Comparison of ENCODE assay signal across 22 mouse cellular contexts in genomic region chr5:35428421-35428820, GRCm38 (mm10). TPM values are rescaled to one million over a fixed set of nuclear protein-coding genes. Genes with fewer than 3 reads are reported as not detected.
"Had no signal": no experiment of that assay in that cellular context is flagged by ENCODE, and none has a peak within 500 bp of the region (broad histone marks: within the 10 kb centered on the region; RNA-seq: fewer than 3 reads in every experiment).

No protein-coding gene starts in this region.

- H3K9me3 ChIP-seq: neural tube, embryonic 13.5 days; neural tube, embryonic 15.5 days; stomach, embryonic 15.5 days had no signal

- H3K4me1 ChIP-seq: neural tube, embryonic 15.5 days; stomach, embryonic 15.5 days had no signal

- H3K27ac ChIP-seq: neural tube, embryonic 13.5 days; neural tube, embryonic 15.5 days; stomach, embryonic 15.5 days; stomach, postnatal 0 days had no signal

- H3K9ac ChIP-seq: neural tube, embryonic 13.5 days; neural tube, embryonic 15.5 days; stomach, embryonic 15.5 days had no signal

- DNase-seq: retina, postnatal 1 day; right cerebral cortex, adult 18-20 months; right cerebral cortex, postnatal 14 days; right cerebral cortex, postnatal 25 days; right cerebral cortex, postnatal 4 days; spleen, adult 18-20 months; thymus, adult 18-20 months; thymus, adult 2 months; thymus, postnatal 14 days; thymus, postnatal 25 days; thymus, postnatal 36 days; thymus, postnatal 4 days had no signal

- H3K27me3 ChIP-seq: stomach, embryonic 15.5 days had no signal

- H3K36me3 ChIP-seq: neural tube, embryonic 13.5 days; neural tube, embryonic 15.5 days; stomach, embryonic 15.5 days had no signal

- H3K4me2 ChIP-seq: neural tube, embryonic 13.5 days; neural tube, embryonic 15.5 days; stomach, embryonic 15.5 days had no signal

- H3K4me3 ChIP-seq: neural tube, embryonic 13.5 days; neural tube, embryonic 15.5 days; stomach, embryonic 15.5 days had no signal

RNA-seq across cellular contexts. Expression of gene Hmx1, which starts 39.5 kb away (rescaled TPM):
- total RNA-seq: neutrophil, adult 5-6 weeks had no signal
- polyA plus RNA-seq: small intestine, adult 2 months; spleen, adult 2 months; stomach, embryonic 14.5 days; stomach, embryonic 16.5 days; stomach, postnatal 0 days; urinary bladder, adult 2 months had no signal
